Mouse (Mus musculus) small intestine, adult 2 months (tissue): ENCODE data around the gene C1ra. TPM values are rescaled to one million over a fixed set of nuclear protein-coding genes. Genes with fewer than 3 reads are reported as not detected.
"Not testable (repeated sequence)": the region's sequence is repeated elsewhere in the genome, so short reads cannot be mapped to it uniquely, and the experiment has no call there.

Experiments used
- H3K27ac ChIP-seq: fragments of 200-500 bp; 2 replicates; pipeline ENCODE4 v1.5.1; 2012; ENCODE audit warnings: low read depth, low read length, control low read depth, inconsistent platforms; ENCODE audit not compliant: insufficient read depth
- H3K27me3 ChIP-seq: fragments of 200-500 bp; 2 replicates; pipeline ENCODE4 v1.6.1; 2012; ENCODE audit warnings: mild to moderate bottlenecking, moderate library complexity, low read length, inconsistent platforms; ENCODE audit not compliant: control insufficient read depth, insufficient read depth
- H3K36me3 ChIP-seq: fragments of 200-500 bp; 2 replicates; pipeline ENCODE4 v1.6.1; 2012; ENCODE audit warnings: mild to moderate bottlenecking, low read length, control low read depth, inconsistent platforms; ENCODE audit not compliant: control insufficient read depth, insufficient read depth
- H3K4me1 ChIP-seq: fragments of 200-500 bp; 2 replicates; pipeline ENCODE4 v1.6.1; 2012; ENCODE audit warnings: low read length, inconsistent platforms, mixed read lengths; ENCODE audit not compliant: control insufficient read depth, insufficient read depth, insufficient read length
- H3K4me3 ChIP-seq: fragments of 200-500 bp; 2 replicates; pipeline ENCODE4 v1.5.1; 2012; ENCODE audit warnings: low read depth, mild to moderate bottlenecking, control low read depth, inconsistent platforms, low read length, moderate library complexity
- CTCF ChIP-seq: fragments of 200-500 bp; IDR thresholded peaks from 2 replicates; pipeline ENCODE4 v1.5.1; 2012; ENCODE audit warnings: low read depth, mild to moderate bottlenecking, control low read depth, inconsistent platforms, low read length, moderate library complexity, mixed read lengths; ENCODE audit not compliant: insufficient replicate concordance, insufficient read length; ENCODE audit errors: extremely low read depth
- POLR2A ChIP-seq: fragments of 200-500 bp; IDR thresholded peaks from 2 replicates; pipeline ENCODE4 v1.6.1; 2012; ENCODE audit warnings: low read depth, mild to moderate bottlenecking, control low read depth, inconsistent platforms, low read length, moderate library complexity
- WGBS: fragments of 180-500 bp; shearing (Covaris S2); methylation state at CpG from one replicate; pipeline ENCODE4 v1.1.7; 2018; 5-methylcytosine and 5-hydroxymethylcytosine counted together
- polyA plus RNA-seq: library from polyadenylated mRNA; depleted of rRNA; stranded (reverse); fragments of >200 nt; gene quantifications from 2 replicates; pipeline ENCODE4 v1.2.3, GENCODE M21; 2012

C1ra gene
- polyA plus RNA-seq, 1 experiment = 9.1 TPM

- WGBS = 31% methylated on average over 6 of the region's 6 CpGs
- no peaks in the 10 kb centered on the region for H3K27me3 ChIP-seq
- TF ChIP-seq POLR2A (no peak), CTCF (peak; percentile 88; the same call in 1 of the 2 replicates)
Observed at GRCm38 (mm10) chr6:124472801-124473200, 39.4 kb upstream of the C1ra start.

DNA sequence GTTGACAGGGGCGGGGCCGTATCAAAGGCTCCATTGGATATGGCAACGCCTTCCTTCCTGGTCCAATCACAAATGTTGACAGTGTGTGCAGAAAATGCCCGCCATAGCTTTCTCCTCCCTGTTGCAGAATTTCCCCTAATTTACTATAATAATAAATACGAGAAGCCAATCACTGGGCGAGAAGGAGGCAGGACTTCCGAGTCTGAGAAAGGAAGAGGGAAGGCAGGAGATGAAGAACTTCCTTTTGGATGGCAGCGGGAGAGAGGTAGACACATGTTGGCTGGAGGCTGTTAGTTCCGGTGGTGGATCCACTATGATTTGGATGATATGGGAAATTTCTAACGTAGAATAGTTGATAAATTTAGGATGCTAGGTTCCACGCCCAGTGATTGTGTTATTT lies 37.6 kb upstream of the C1ra start:
- Histone ChIP-seq H3K27me3 (no peaks in the 10 kb centered on the region), H3K4me1 (peaks cover 13% of the 10 kb centered on the region), H3K36me3 (no peaks in the 10 kb centered on the region), H3K27ac (no peak overlapping the region), H3K4me3 (no peak overlapping the region)
- TF ChIP-seq POLR2A = no peak
- WGBS = 66% methylated on average over 11 of the region's 11 CpGs

More at GRCm38 (mm10) chr6:124472801-124473200, 39.4 kb upstream of the C1ra start:
- no peak overlapping the region for H3K27ac ChIP-seq
- H3K4me3 ChIP-seq = no peak overlapping the region
- H3K4me1 ChIP-seq = peaks cover 1% of the 10 kb centered on the region
- no peaks in the 10 kb centered on the region for H3K36me3 ChIP-seq

DNA sequence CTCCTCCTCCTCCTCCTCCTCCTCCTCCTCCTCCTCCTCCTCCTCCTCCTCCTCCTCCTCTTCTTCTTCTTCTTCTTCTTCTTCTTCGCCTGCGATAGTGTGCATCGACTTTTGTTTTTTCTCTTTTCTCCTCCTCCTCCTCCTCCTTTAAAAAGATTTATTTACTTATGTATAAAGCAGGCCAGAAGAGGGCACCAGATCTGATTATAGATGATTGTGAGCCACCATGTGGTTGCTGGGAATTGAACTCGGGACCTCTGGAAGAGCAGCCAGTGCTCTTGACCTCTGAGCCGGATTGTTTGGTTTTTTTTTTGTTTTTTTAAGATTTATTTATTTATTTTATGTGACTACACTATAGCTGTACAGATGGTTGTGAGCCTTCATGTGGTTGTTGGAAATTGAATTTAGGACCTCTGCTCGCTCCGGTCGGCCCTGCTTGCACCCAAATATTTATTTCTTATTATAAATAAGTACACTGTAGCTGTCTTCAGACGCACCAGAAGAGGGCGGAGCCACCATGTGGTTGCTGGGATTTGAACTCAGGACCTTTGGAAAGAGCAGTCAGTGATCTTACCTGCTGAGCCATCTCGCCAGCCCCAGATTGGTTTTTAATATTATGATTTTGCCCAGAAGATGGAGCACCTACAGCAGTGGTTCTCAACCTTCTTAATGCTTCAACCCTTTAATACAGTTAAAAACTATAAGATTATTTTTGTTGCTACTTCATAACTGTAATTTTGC lies 36.7 kb upstream of the C1ra start:
- H3K4me3 ChIP-seq, H3K27ac ChIP-seq, H3K36me3 ChIP-seq, H3K27me3 ChIP-seq: not testable (repeated sequence)
- peaks cover 13% of the 10 kb centered on the region for H3K4me1 ChIP-seq
- WGBS = 82% methylated on average over 8 of the region's 11 CpGs

DNA sequence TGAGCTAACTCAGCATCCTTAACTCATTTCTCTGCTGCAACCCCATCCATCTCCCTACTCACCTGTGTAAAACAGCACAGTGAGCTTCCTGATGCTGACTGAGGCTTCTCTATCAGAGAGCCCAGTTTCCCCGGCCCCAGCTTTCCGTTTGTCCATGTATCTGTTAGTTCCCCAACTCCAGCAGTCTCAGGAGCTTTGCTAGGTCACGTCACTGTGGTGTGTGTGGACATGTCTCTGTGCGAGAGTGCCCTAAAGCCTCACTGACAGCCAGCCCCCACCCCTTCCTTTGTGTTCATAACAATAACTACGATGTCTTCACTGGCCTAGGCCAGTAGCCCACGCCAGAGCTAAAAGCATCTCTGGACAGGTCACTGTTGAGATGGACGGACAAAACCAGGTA lies 36.0 kb upstream of the C1ra start:
- Histone ChIP-seq H3K4me1 (peaks cover 17% of the 10 kb centered on the region), H3K27me3 (no peaks in the 10 kb centered on the region), H3K4me3 (no peak overlapping the region), H3K36me3 (no peaks in the 10 kb centered on the region), H3K27ac (no peak overlapping the region)
- 95% methylated on average over 7 of the region's 7 CpGs for WGBS
- no peak for TF ChIP-seq POLR2A
- no peak for TF ChIP-seq CTCF

DNA sequence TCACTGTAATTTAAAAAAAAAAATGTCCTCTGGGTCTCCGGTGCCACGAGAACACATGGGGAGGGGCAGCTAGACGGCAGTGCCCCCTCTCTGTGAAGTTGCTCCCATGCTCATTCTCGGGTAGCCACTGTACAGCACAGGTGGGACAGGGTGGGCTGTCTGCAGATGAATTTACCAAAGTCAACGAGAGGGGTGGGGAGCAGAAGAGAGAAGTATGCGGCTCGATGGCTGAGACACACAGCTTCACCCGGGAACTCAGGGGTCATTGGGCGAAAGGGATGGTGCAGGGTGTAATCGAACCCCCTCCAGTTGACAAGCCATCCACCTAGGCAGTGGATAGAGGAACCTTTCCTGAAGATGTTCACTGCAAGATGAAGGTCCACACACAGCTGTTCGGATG lies 35.4 kb upstream of the C1ra start:
- Histone ChIP-seq H3K27me3 (no peaks in the 10 kb centered on the region), H3K4me3 (no peak overlapping the region), H3K4me1 (peaks cover 20% of the 10 kb centered on the region), H3K27ac (no peak overlapping the region), H3K36me3 (no peaks in the 10 kb centered on the region)
- 85% methylated on average over 11 of the region's 11 CpGs for WGBS
- TF ChIP-seq POLR2A = no peak
- TF ChIP-seq CTCF = no peak

DNA sequence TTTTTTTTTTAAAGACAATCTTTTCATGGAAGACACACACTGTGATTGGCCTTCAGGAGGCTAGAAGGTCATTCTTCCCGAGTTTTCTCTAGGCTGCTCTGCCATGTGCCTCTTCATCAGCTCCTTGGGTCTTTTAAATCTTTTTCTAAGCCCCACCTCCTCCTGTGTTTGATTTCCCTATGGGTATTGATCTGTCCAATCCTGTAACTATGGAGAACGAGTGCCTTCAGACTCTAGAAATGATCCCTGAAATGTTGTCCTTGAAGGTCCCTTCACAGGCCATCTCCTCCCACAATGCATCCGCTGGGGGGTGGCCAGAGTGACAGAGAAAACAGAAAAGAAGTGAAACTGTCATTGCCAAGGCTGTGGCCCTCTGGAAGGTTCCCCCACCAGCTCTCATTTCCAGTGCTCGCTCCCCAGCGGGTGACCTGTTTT lies 35.0 kb upstream of the C1ra start:
- Histone ChIP-seq H3K4me3 (no peak overlapping the region), H3K4me1 (peaks cover 20% of the 10 kb centered on the region), H3K36me3 (no peaks in the 10 kb centered on the region), H3K27ac (peak overlapping the region; percentile 80), H3K27me3 (no peaks in the 10 kb centered on the region)
- WGBS = 52% methylated on average over 5 of the region's 5 CpGs
- no peak for TF ChIP-seq CTCF
- no peak for TF ChIP-seq POLR2A

DNA sequence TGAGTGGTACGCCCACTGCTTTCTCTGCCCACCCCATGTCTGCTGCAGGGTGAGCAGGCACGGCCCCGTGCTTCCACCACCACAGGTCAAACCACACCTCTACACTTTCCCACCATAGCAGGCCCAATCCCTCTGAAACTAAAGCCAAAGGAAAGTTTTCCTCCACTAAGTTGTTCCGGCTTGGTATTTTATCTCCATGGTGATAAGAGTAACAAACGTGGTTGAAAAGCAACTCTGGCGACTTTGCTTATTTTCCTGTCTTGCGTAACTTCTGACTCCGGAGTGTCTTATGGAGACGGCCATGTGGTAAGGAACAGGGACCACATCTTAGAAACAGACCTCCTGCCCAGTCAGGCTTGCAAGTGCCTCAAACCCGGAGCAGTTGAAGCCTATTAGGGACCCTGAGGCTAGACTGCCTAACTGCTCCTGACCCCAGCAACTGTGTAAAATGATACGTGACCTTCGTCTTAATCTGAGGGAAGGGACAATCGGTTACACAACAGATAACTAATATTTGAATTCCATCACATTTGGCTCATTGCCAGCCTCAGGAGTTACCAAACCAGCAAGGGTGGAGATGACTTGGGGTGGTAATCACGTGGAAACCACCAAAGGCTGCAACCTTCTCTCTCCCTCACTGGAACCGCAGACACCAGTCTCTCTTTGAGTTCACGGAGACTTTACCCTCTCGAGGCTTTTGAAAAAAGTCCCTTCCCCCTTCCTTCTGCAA lies 34.1 kb upstream of the C1ra start:
- peaks cover 26% of the 10 kb centered on the region for H3K4me1 ChIP-seq
- H3K27ac ChIP-seq = peak overlapping the region; percentile 80
- TF ChIP-seq POLR2A (no peak), CTCF (no peak)
- H3K27me3 ChIP-seq = no peaks in the 10 kb centered on the region
- peak overlapping the region; percentile 4 for H3K4me3 ChIP-seq
- 8% methylated on average over 17 of the region's 17 CpGs for WGBS
- H3K36me3 ChIP-seq = no peaks in the 10 kb centered on the region
